Mouse (Mus musculus): ENCODE measurements around the gene Per2. TPM values are rescaled to one million over a fixed set of nuclear protein-coding genes. Genes with fewer than 3 reads are reported as not detected.

Gene Per2
- polyA plus RNA-seq (2011; ENCODE audit: insufficient read length, low read depth, missing spikeins), result 2.5 and 7.4 TPM in 2 replicates

DNA sequence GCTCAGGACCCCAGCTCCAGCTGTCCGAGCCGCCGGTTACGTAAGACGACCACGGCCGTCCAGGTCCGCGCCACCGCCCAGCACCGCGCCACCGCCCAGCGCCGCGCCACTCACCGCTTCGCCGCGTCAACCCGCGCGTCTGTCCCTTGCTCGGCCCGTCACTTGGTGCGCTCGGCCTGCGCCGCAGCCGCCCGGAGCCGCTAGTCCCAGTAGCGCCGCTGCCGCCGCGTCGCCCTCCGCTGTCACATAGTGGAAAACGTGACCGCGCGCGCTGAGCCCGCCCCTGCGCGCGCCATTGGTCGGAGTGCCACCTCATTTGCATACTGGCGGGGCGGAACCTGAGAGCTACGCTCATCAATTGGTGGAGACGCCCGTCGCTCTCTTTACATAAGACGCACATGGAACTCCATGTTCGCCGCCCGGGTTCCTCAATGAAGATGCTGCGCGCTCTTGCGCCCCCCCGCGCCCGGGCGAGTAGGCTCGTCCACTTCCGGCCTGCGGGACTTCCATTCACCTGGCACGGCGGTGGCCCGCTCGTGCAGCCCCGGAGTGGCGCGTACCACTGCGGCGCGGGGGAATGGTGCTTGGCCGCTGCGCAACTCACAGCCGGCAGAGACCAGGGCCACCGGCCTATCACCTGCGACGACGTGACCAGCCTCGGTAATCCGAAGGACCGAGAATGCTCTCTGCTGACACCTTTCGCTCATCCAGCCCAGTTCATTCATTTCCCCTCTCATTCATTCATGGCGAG is at the start of gene Per2:
TSS of gene Per2 (minus strand) at position 266 of the 751 bp plus-strand sequence.
- TF ChIP-seq POLR2A (IDR thresholded peaks at IDR 0.05; ENCODE audit: low read depth, low read length), result no peak; the same call in 1 of the 2 replicates
- 0 out of 2 replicates have a peak, but pooled peaks have one; percentile 23 for TF ChIP-seq CTCF (IDR thresholded peaks at IDR 0.05; ENCODE audit: borderline replicate concordance, insufficient read depth, low read length)
- H3K27ac ChIP-seq (ENCODE audit: insufficient read depth, low read length), result no peak within 1 kb of the TSS
- H3K4me3 ChIP-seq (ENCODE audit: insufficient read depth, low read length), result peak within 1 kb of the TSS; percentile 41
- peaks cover 10% of the 10 kb centered on the region for H3K4me1 ChIP-seq (ENCODE audit: control insufficient read depth, insufficient read depth, low read length)

DNA sequence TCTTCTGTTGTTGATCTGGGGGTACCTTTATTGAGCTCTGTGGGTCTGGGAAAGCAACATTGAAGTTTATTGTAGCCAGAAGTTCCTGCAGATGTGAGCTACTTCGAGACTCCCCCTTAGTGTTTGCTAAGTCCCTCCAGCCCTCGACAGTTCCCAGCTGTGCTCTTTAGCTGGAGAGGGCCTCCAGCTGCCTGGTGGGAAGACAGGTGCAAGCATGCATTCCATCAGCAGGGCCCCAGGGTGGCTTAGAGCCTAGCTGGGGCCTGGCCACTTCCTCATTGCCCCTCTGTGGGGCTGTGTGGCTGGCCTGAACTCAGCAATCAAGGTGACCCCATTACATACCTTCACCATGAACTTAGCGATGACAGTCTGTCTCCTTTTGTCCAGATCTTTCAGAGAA is 45.5 kb upstream of the Per2 start:
- Histone ChIP-seq H3K4me3 (ENCODE audit: insufficient read depth, low read length) (no peak overlapping the region), H3K27ac (ENCODE audit: insufficient read depth, low read length) (no peak overlapping the region), H3K4me1 (ENCODE audit: control insufficient read depth, insufficient read depth, low read length) (no peaks in the 10 kb centered on the region)
- no peak for TF ChIP-seq POLR2A (IDR thresholded peaks at IDR 0.05; ENCODE audit: low read depth, low read length)

DNA sequence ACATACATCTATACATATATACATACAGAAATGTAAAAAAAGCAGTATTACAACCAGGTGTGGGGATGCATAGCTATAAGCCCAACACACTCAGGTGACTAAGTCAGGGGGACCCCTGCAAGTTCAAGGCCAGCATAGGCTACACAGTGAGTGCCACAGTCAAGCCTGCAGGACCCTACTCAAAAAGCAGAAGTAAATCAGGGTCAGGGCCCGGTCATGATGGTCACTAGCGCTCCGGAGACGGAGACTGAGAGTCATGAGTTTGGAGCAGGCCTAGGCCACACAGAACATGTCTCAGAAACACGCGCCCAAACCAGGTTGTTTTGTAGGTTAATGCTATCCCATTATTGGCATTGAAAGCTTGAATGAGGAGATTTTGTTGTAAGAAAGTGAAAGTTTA is 39.5 kb upstream of the Per2 start:
- Histone ChIP-seq H3K4me3 (ENCODE audit: insufficient read depth, low read length) (no peak overlapping the region), H3K27ac (ENCODE audit: insufficient read depth, low read length) (no peak overlapping the region), H3K4me1 (ENCODE audit: control insufficient read depth, insufficient read depth, low read length) (no peaks in the 10 kb centered on the region)
- TF ChIP-seq CTCF (IDR thresholded peaks at IDR 0.05; ENCODE audit: borderline replicate concordance, insufficient read depth, low read length), result no peak
- TF ChIP-seq POLR2A (IDR thresholded peaks at IDR 0.05; ENCODE audit: low read depth, low read length), result no peak

DNA sequence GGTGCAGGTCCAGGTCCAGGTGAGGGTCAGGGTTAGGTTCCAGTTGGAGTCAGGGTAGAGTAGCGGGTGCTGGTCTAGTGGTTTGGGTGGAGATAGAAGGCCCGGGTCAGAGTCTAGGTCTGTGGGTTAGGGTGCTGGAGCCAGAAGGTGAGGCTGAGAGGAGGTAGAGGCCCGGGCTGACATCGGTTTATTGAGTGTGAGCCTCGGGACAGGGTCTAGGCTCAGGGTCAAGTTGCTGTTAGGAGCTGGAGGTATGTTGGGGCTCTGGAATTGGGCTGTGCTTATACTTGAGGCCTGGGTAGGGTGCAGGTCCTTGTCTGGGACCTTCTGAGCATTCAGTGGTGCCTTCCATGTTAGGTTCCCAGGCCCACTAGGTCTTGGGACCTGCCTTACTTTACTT is 36.2 kb upstream of the Per2 start:
- H3K4me1 ChIP-seq (ENCODE audit: control insufficient read depth, insufficient read depth, low read length), result peaks cover 6% of the 10 kb centered on the region
- H3K4me3 ChIP-seq (ENCODE audit: insufficient read depth, low read length), result peak overlapping the region; percentile 89
- no peak overlapping the region for H3K27ac ChIP-seq (ENCODE audit: insufficient read depth, low read length)
- TF ChIP-seq CTCF (IDR thresholded peaks at IDR 0.05; ENCODE audit: borderline replicate concordance, insufficient read depth, low read length) (no peak), POLR2A (IDR thresholded peaks at IDR 0.05; ENCODE audit: low read depth, low read length) (no peak)

DNA sequence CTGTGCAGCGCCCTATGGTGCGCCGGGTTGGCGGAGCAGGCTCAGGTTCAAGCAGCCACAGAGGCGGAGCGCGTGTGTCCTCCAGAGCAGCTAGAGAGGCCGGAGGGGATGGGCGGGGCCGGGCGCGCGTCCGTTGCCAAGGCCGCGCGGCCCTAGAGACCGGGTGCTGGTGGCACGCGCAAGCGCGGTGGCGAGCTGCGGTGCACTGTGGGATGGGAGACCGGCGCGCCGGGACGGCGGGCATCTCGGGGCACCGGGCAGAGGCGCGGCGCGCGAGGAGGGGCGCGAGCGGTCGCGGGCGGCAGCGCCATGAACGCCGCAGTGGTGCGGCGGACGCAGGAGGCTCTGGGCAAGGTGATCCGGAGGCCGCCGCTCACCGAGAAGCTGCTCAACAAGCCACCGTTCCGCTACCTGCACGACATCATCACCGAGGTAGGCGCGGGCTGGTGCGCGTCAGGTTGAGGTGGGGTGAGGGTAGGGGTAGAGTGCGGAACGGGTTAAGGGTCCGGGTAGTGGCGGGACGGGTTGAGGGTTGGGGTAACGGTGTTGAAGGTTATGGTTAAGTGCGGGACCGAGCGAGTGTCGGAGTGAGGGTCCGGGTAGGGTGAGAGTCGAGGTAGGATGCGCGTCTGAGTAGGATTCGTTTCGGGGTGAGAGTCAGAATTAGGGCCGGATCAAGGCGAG is 35.5 kb upstream of the Per2 start, which contains the start of gene Traf3ip1:
TSS of gene Traf3ip1 (plus strand) at position 191 of the 684 bp plus-strand sequence.
- Histone ChIP-seq H3K4me1 (ENCODE audit: control insufficient read depth, insufficient read depth, low read length) (peaks cover 12% of the 10 kb centered on the region), H3K27ac (ENCODE audit: insufficient read depth, low read length) (no peak within 1 kb of the TSS), H3K4me3 (ENCODE audit: insufficient read depth, low read length) (peak within 1 kb of the TSS; percentile 89)
- TF ChIP-seq POLR2A (IDR thresholded peaks at IDR 0.05; ENCODE audit: low read depth, low read length) (peak; percentile 73), CTCF (IDR thresholded peaks at IDR 0.05; ENCODE audit: borderline replicate concordance, insufficient read depth, low read length) (no peak)

DNA sequence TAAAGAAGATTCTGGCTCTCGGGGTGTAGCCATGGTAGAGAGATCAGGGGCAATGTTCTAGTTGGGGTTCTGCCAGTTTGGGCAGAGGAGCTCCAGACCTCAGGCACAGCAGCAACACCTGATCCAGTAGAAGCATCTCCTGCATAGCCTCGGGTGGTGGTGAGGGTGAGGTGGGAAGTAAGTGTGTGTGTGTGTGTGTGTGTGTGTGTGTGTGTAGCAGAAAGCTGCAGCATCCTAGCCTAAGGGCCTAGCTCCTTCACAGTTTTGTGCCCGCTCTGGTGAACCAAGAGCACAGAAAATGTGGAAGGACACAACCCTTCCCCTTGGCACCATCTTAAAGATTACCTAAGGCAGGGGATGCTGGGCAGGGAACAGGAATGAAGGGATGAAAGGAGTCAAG is 34.8 kb upstream of the Per2 start:
- Histone ChIP-seq H3K4me1 (ENCODE audit: control insufficient read depth, insufficient read depth, low read length) (peaks cover 12% of the 10 kb centered on the region), H3K4me3 (ENCODE audit: insufficient read depth, low read length) (no peak overlapping the region), H3K27ac (ENCODE audit: insufficient read depth, low read length) (no peak overlapping the region)
- TF ChIP-seq CTCF (IDR thresholded peaks at IDR 0.05; ENCODE audit: borderline replicate concordance, insufficient read depth, low read length), result no peak
- TF ChIP-seq POLR2A (IDR thresholded peaks at IDR 0.05; ENCODE audit: low read depth, low read length), result no peak

DNA sequence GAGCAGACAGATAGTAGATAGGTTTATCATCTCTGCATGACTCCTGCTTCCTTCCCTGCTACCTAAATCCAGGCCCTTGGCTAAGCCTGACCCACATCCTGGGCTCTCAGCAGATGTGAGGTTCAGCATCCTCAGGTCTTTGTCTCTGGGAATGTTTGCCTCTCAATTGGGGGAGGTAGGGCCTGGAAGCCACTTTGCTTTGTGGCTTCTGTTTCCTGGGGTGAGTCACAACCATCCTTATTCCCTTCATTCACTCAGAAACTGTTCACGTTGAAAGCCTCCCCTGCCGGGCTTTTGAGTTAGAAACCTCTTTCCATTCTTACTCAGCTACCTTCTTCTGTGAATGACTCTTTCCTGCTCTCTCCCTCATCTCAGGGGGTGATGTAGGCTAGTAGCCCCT is 33.6 kb upstream of the Per2 start:
- TF ChIP-seq CTCF (IDR thresholded peaks at IDR 0.05; ENCODE audit: borderline replicate concordance, insufficient read depth, low read length), result no peak
- no peak for TF ChIP-seq POLR2A (IDR thresholded peaks at IDR 0.05; ENCODE audit: low read depth, low read length)
- no peak overlapping the region for H3K4me3 ChIP-seq (ENCODE audit: insufficient read depth, low read length)
- H3K4me1 ChIP-seq (ENCODE audit: control insufficient read depth, insufficient read depth, low read length), result peaks cover 12% of the 10 kb centered on the region
- H3K27ac ChIP-seq (ENCODE audit: insufficient read depth, low read length), result no peak overlapping the region; the same call in 1 of the 2 replicates

DNA sequence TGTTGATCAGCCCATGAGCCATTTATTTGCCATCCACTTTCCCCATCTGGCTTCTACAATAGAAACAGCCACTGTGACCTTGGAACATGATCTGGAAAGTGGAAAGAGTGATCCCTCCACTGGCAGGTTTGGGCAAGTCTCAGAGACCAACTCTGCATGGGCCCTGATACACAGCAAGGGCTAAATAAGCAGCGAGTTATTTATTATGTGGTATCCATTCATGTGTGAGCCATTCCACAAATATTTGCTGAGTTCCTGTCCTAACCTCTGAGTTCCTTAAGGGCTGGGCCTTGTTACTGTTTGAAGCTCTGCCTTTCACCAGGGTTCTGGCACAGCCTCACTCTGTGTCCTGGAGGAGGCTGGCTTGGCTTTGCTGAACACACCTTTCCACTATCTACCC is 31.2 kb upstream of the Per2 start:
- TF ChIP-seq CTCF (IDR thresholded peaks at IDR 0.05; ENCODE audit: borderline replicate concordance, insufficient read depth, low read length) (no peak), POLR2A (IDR thresholded peaks at IDR 0.05; ENCODE audit: low read depth, low read length) (no peak)

DNA sequence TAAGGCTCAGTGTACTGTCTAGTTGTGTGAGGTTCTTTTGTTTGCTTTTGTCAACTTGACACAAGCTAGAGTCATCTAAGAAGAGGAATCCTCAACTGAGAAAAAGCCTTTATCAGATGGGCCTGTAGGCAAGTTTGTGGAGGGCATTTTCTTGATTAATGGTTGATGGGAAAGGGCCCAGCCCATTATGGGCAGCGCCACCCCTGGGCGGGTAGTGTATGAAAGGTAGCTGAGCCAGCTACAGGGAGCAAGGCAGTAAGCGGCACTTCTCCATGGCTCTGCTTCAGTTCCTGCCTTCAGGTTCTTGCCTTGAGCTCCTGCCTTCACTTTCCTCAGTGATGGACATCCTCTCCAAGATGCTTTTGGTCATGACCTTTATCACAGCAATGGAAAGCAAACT is 27.0 kb upstream of the Per2 start:
- no peak overlapping the region for H3K27ac ChIP-seq (ENCODE audit: insufficient read depth, low read length)
- no peak for TF ChIP-seq POLR2A (IDR thresholded peaks at IDR 0.05; ENCODE audit: low read depth, low read length)
- TF ChIP-seq CTCF (IDR thresholded peaks at IDR 0.05; ENCODE audit: borderline replicate concordance, insufficient read depth, low read length), result no peak
- peaks cover 9% of the 10 kb centered on the region for H3K4me1 ChIP-seq (ENCODE audit: control insufficient read depth, insufficient read depth, low read length)
- H3K4me3 ChIP-seq (ENCODE audit: insufficient read depth, low read length), result no peak overlapping the region

More for the DNA sequence above, 31.2 kb upstream of the Per2 start:
- Histone ChIP-seq H3K4me1 (ENCODE audit: control insufficient read depth, insufficient read depth, low read length) (peaks cover 12% of the 10 kb centered on the region), H3K27ac (ENCODE audit: insufficient read depth, low read length) (peak overlapping the region; percentile 83), H3K4me3 (ENCODE audit: insufficient read depth, low read length) (no peak overlapping the region)

DNA sequence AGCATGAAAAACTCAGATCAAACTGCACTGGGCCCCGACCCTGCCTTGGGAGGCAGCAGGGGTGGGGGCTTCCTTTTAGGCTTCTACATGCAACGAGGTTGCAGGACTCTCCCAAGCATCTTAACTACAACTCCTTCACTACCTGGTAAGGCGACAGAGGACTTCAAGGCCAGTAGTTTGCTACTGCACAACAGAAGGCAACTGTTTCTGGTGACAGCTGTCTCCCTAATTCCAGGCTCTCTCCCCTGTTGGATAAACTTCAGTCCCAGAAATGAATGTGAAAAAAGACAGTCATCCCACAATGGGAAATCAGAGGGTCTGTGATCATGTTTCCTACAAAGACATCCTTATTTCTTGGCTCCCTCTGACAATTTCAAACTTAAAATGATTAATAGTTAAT is 26.3 kb upstream of the Per2 start:
- TF ChIP-seq CTCF (IDR thresholded peaks at IDR 0.05; ENCODE audit: borderline replicate concordance, insufficient read depth, low read length) (no peak), POLR2A (IDR thresholded peaks at IDR 0.05; ENCODE audit: low read depth, low read length) (no peak)
- no peak overlapping the region for H3K27ac ChIP-seq (ENCODE audit: insufficient read depth, low read length)
- H3K4me3 ChIP-seq (ENCODE audit: insufficient read depth, low read length), result no peak overlapping the region
- H3K4me1 ChIP-seq (ENCODE audit: control insufficient read depth, insufficient read depth, low read length), result peaks cover 5% of the 10 kb centered on the region; the same call in 1 of the 2 replicates

Data from embryonic fibroblast, embryonic 13.5 days (primary cell).